Mouse (Mus musculus) G1E (cell line): ENCODE measurements around the gene Anxa10. TPM values are rescaled to one million over a fixed set of nuclear protein-coding genes. Genes with fewer than 3 reads are reported as not detected.

Source experiments
- ATAC-seq: 2 replicates; pipeline ENCODE4 v1.8.0; 2016; ENCODE audit warnings: mild to moderate bottlenecking; ENCODE audit not compliant: insufficient number of reproducible peaks, poor library complexity, low FRiP score, severe bottlenecking; ENCODE audit errors: extremely low read depth
- DNase-seq: peaks from one replicate; pipeline ENCODE4 v3.0.0; 2012; ENCODE audit warnings: low spot score
- H3K27me3 ChIP-seq: 2 replicates; pipeline ENCODE4 v1.6.1; 2012; ENCODE audit warnings: mild to moderate bottlenecking, low read length, inconsistent platforms; ENCODE audit not compliant: insufficient read depth
- H3K36me3 ChIP-seq: replicated peaks from 2 replicates; pipeline ENCODE3; 2012; ENCODE audit warnings: mild to moderate bottlenecking, inconsistent platforms
- H3K4me1 ChIP-seq: 2 replicates; pipeline ENCODE4 v1.6.1; 2012; ENCODE audit warnings: low read depth, low read length, inconsistent platforms, mixed read lengths; ENCODE audit not compliant: insufficient read depth
- H3K4me3 ChIP-seq: 2 replicates; pipeline ENCODE4 v1.5.1; 2012; ENCODE audit warnings: low read depth, mild to moderate bottlenecking, inconsistent platforms, low read length, moderate library complexity, mixed read lengths
- H3K9me3 ChIP-seq: replicated peaks from 2 replicates; pipeline ENCODE4 v1.6.1; 2012; ENCODE audit warnings: inconsistent platforms
- CTCF ChIP-seq: IDR thresholded peaks from 2 replicates; pipeline ENCODE4 v1.5.1; 2012; ENCODE audit warnings: low read depth, low read length, inconsistent platforms, mixed read lengths
- GATA1 ChIP-seq: IDR thresholded peaks from 2 replicates; pipeline ENCODE4 v1.6.1; 2012; ENCODE audit warnings: borderline replicate concordance, low read length, inconsistent platforms, mixed read lengths
- GATA2 ChIP-seq: IDR thresholded peaks from 2 replicates; pipeline ENCODE4 v1.6.1; 2012; ENCODE audit warnings: low read depth, low read length, inconsistent platforms, borderline replicate concordance
- POLR2AphosphoS5 ChIP-seq: IDR thresholded peaks from 2 replicates; pipeline ENCODE4 v1.6.1; 2012; ENCODE audit warnings: low read depth, low read length, inconsistent platforms; ENCODE audit not compliant: insufficient replicate concordance
- TAL1 ChIP-seq: conservative IDR thresholded peaks from 2 replicates; pipeline ENCODE4 v1.6.1; 2012; ENCODE audit warnings: low read depth, low read length, inconsistent platforms, mixed read lengths
- polyA plus RNA-seq: library from polyadenylated mRNA; stranded (reverse); fragments of >175 nt; gene quantifications from 2 replicates; pipeline ENCODE4 v1.2.3, GENCODE M21; 2012
- total RNA-seq, 2 experiments: library from RNA; stranded (forward) in 1 of 2; stranded (reverse) in 1 of 2; fragments of 200-1000 nt in 1 of 2; fragments of >200 nt in 1 of 2; fragmentation: Nextera tagmentation in 1 of 2; gene quantifications; 2 replicates each; pipeline ENCODE4 v1.2.3; 2014 to 2017

Gene Anxa10
- total and polyA plus RNA-seq, 3 experiments: not detected

DNA sequence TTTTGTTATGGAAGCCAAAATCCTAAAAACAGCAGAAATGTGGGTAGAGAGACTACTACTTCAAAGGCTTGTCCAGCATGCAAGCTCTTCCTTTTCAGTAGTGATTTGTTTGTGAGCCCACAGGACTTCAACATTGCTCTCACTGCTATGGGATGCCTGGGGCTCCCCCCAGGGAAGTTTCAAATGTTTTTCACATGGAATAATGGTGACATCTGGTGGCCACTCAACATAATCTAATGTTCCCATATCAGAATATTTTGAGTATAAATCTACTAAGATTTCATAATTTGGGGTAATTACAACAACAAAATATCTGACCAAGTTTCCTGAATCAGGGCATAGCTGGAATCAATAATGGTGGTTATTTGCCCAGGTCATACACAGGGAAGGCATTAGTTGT lies 62.6 kb downstream of the Anxa10 start:
- H3K9me3 ChIP-seq: no peaks in the 10 kb centered on the region
- DNase-seq: no peak

DNA sequence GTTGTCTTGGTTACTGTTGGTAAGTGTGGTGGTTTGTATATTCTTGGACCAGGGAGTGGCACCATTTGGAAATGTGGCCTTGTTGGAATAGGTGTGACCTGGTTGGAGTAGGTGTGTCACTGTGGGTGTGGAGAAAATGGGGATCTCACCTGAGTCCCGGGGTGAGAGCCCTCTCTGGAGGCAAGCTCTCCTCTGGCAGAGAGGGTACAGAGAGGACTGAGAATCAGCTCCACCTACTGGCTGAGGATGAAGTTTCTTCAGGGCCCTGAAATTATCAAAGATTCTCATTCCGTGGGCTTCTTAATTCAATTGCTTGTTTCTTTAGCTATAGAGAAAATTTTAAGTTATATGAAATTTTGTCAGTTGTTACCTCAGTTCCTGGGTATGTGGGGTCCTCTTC lies 76.1 kb downstream of the Anxa10 start:
- TF ChIP-seq TAL1: no peak

More for the DNA sequence above, 62.6 kb downstream of the Anxa10 start:
- TF ChIP-seq CTCF: no peak
- no peak for TF ChIP-seq POLR2AphosphoS5
- no peak for ATAC-seq
- Histone ChIP-seq H3K4me1 (no peaks in the 10 kb centered on the region), H3K4me3 (no peak overlapping the region), H3K27me3 (no peaks in the 10 kb centered on the region), H3K36me3 (no peaks in the 10 kb centered on the region)

GRCm38 (mm10) chr8:62034351-62034750 lies 88.6 kb downstream of the Anxa10 start:
- H3K4me3 ChIP-seq: no peak overlapping the region
- DNase-seq (no peak), ATAC-seq (no peak)
- H3K36me3 ChIP-seq: no peaks in the 10 kb centered on the region
- H3K27me3 ChIP-seq: no peaks in the 10 kb centered on the region
- no peaks in the 10 kb centered on the region for H3K4me1 ChIP-seq
- no peaks in the 10 kb centered on the region for H3K9me3 ChIP-seq
- TF ChIP-seq POLR2AphosphoS5 (no peak), GATA2 (no peak), CTCF (no peak), TAL1 (no peak), GATA1 (no peak)

More for the DNA sequence above, 76.1 kb downstream of the Anxa10 start:
- no peaks in the 10 kb centered on the region for H3K27me3 ChIP-seq
- no peaks in the 10 kb centered on the region for H3K4me1 ChIP-seq
- ATAC-seq (no peak), DNase-seq (no peak)
- no peaks in the 10 kb centered on the region for H3K9me3 ChIP-seq
- H3K4me3 ChIP-seq: no peak overlapping the region
- H3K36me3 ChIP-seq: no peaks in the 10 kb centered on the region

DNA sequence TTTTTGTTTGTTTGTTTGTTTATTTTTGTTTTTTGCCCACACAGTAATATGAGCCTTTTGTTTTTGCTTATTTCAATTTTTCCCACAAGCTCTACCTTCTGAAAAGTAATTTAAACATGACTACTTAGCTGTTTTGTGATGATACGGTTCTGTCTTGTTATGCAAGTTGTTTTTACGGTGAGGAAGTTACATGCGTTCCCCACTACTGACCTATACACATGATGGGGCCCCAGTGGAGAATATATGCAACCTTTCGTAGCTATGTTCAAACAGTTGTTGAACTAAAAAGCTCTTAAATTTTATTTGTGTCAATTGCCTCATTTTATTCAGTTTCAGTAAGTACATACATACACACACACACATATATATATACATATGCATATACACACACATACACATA lies 108.4 kb downstream of the Anxa10 start:
- no peak for ATAC-seq

GRCm38 (mm10) chr8:62014166-62014565 lies 108.8 kb downstream of the Anxa10 start:
- Histone ChIP-seq H3K27me3 (no peaks in the 10 kb centered on the region), H3K4me3 (no peak overlapping the region), H3K36me3 (no peaks in the 10 kb centered on the region), H3K9me3 (no peaks in the 10 kb centered on the region; the same call in 1 of the 2 replicates), H3K4me1 (no peaks in the 10 kb centered on the region)
- no peak for DNase-seq
- no peak for TF ChIP-seq CTCF
- TF ChIP-seq GATA1: no peak
- no peak for TF ChIP-seq GATA2
- TF ChIP-seq TAL1: no peak
- TF ChIP-seq POLR2AphosphoS5: no peak
- no peak for ATAC-seq

More for the DNA sequence above, 108.4 kb downstream of the Anxa10 start:
- Histone ChIP-seq H3K27me3 (no peaks in the 10 kb centered on the region), H3K36me3 (no peaks in the 10 kb centered on the region), H3K4me3 (no peak overlapping the region), H3K4me1 (no peaks in the 10 kb centered on the region), H3K9me3 (no peaks in the 10 kb centered on the region)
- no peak for TF ChIP-seq GATA1
- TF ChIP-seq POLR2AphosphoS5: no peak
- TF ChIP-seq CTCF: no peak
- no peak for DNase-seq

Other genes starting within 250 kb of the Anxa10 start
- gene Palld, start 220.5 kb downstream of the Anxa10 start, total RNA-seq (2014; fragmentation: Nextera tagmentation): not detected in 2 replicates
- gene Palld, start 220.5 kb downstream of the Anxa10 start, total RNA-seq (2017): 0.29 and 0.33 TPM in 2 replicates
- gene Palld, start 220.5 kb downstream of the Anxa10 start, polyA plus RNA-seq: not detected in 2 replicates
- not detected in 2 replicates for gene Ddx60, start 195.1 kb downstream of the Anxa10 start, total RNA-seq (2014; fragmentation: Nextera tagmentation)
- 0.06 and 0.66 TPM in 2 replicates for gene Ddx60, start 195.1 kb downstream of the Anxa10 start, total RNA-seq (2017)
- gene Ddx60, start 195.1 kb downstream of the Anxa10 start, polyA plus RNA-seq: not detected in 2 replicates